ENCODE assay signal across 14 mouse cellular contexts in genomic region chr4:153616938-153617337, GRCm38 (mm10).
A peak's percentile ranks its signal among the peaks of the same experiment; 100 is the strongest.
DNase-seq lines count a peak whose midpoint lies in the region.
"Had no signal": no experiment of that assay in that cellular context is flagged by ENCODE, and none has a peak within 500 bp of the region (broad histone marks: within the 10 kb centered on the region; RNA-seq: fewer than 3 reads in every experiment).

No protein-coding gene starts in this region.

- peak; percentile 19 for DNase-seq in adrenal gland, adult 2 months
- DNase-seq in adrenal gland, postnatal 4 days (ENCODE audit: low spot score in 2 of 2) = no peak
- peak; percentile 14 for DNase-seq in gastrocnemius, postnatal 25 days
- no peak for DNase-seq in gastrocnemius, postnatal 4 days (ENCODE audit: low spot score in 2 of 2)
- DNase-seq in lung, postnatal 25 days (ENCODE audit: low spot score) = peak; percentile 15
- no peak for DNase-seq in lung, postnatal 14 days
- no peak for DNase-seq in neural tube, embryonic 10.5 days (ENCODE audit: extremely low spot score, low spot score)
- DNase-seq: adrenal gland, postnatal 10 days; cerebellum, adult 18-20 months; cerebellum, adult 9-11 months; cerebellum, postnatal 36 days; forebrain, postnatal 0 days; heart, adult 11 months; heart, postnatal 36 days had no signal

Comparison
In these comparisons a context has a peak if more than half of its experiments do, and no peak if none do; other contexts are left out.
1. DNase-seq: peak in adrenal gland, adult 2 months (single experiment), gastrocnemius, postnatal 25 days (single experiment) and lung, postnatal 25 days (single experiment); none in adrenal gland, postnatal 4 days (0 of 2), gastrocnemius, postnatal 4 days (0 of 2), lung, postnatal 14 days (single experiment) and neural tube, embryonic 10.5 days (single experiment).